Mouse (Mus musculus): ENCODE results near the gene Tff1. TPM values are rescaled to one million over a fixed set of nuclear protein-coding genes. Genes with fewer than 3 reads are reported as not detected.
A peak's percentile ranks its signal among the peaks of the same experiment; 100 is the strongest.

The Tff1 gene
- total and polyA plus RNA-seq, 3 experiments = not detected

DNA sequence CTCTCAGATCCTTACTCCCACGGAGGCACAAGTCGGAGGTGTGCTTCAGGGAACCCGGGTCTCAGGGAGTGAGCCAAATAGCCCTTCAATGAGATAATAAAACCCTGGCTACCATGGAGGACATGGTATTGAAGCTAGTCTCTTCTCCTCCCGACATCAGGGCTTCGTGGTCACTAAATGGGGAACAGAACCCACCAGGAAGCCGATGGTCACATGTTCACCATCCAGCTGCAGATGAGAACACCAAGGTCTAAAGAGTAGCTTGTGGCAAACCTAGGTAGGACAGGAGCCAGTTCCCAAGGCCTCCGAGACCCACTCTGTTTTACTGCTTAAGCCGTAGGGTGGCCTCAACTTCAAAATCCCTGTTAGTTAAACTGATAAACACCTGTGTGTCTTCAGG lies 43.6 kb upstream of the Tff1 start:
- H3K36me3 ChIP-seq (ENCODE audit: control insufficient read depth in 1 of 2, insufficient read depth in 2 of 2, low read length in 2 of 2) = peaks cover 0 to 14% of the 10 kb centered on the region in 2 experiments; a peak in 2 of 4 replicates
- peak overlapping the region; percentile 86 for H3K27ac ChIP-seq (ENCODE audit: control insufficient read depth, low read depth, low read length)
- H3K4me1 ChIP-seq (ENCODE audit: control insufficient read depth in 1 of 2, insufficient read depth in 2 of 2, low read length in 2 of 2) = peaks cover 10 to 32% of the 10 kb centered on the region in 2 experiments
- TF ChIP-seq MAX (IDR thresholded peaks at IDR 0.05; ENCODE audit: low read length) = 0 out of 2 replicates have a peak, but pooled peaks have one; percentile 24
- TF ChIP-seq TBP (IDR thresholded peaks at IDR 0.05; ENCODE audit: low read depth, low read length) = no peak
- TF ChIP-seq USF1 (IDR thresholded peaks at IDR 0.05; ENCODE audit: low read depth, low read length) = peak; percentile 69; the same call in 1 of the 2 replicates
- H3K9me3 ChIP-seq (replicated peaks; ENCODE audit: insufficient read depth, low read length) = no peaks in the 10 kb centered on the region
- peaks cover 9% of the 10 kb centered on the region for H3K79me2 ChIP-seq (ENCODE audit: control insufficient read depth, insufficient read depth, low read length, poor library complexity)
- peak overlapping the region; percentile 83 for H3K9ac ChIP-seq (ENCODE audit: control insufficient read depth, low read depth, low read length, poor library complexity, severe bottlenecking)
- peak; percentile 45 for DNase-seq (ENCODE audit: low read depth, low spot score)
- H3K27me3 ChIP-seq (ENCODE audit: control insufficient read depth in 1 of 2, insufficient read depth in 2 of 2, low read length in 2 of 2) = no peaks in the 10 kb centered on the region
- peak overlapping the region; percentile 53 to 59 for H3K4me3 ChIP-seq (ENCODE audit: control insufficient read depth in 1 of 2, insufficient read depth in 1 of 2, low read depth in 2 of 2, low read length in 2 of 2)

GRCm38 (mm10) chr17:31207771-31208334 lies 42.8 kb upstream of the Tff1 start, which contains the start of gene Ubash3a:
Ubash3a (plus strand) TSS chr17:31207873.
- H3K9ac ChIP-seq (ENCODE audit: control insufficient read depth, low read depth, low read length, poor library complexity, severe bottlenecking) = peak within 1 kb of the TSS; percentile 83
- no peak; the same call in 1 of the 2 replicates for TF ChIP-seq SIN3A (IDR thresholded peaks at IDR 0.05; ENCODE audit: low read length)
- no peak for TF ChIP-seq CHD1 (IDR thresholded peaks at IDR 0.05; ENCODE audit: low read depth, low read length)
- TF ChIP-seq MEF2A (IDR thresholded peaks at IDR 0.05; ENCODE audit: extremely low read depth, insufficient replicate concordance, low read depth, low read length, poor library complexity, severe bottlenecking) = no peak
- TF ChIP-seq ETS1 (IDR thresholded peaks at IDR 0.05; ENCODE audit: low read depth, low read length) = no peak; the same call in 1 of the 2 replicates
- no peak for TF ChIP-seq JUND (IDR thresholded peaks at IDR 0.05; ENCODE audit: low read depth, low read length)
- TF ChIP-seq KAT2A (conservative IDR thresholded peaks at IDR 0.05; ENCODE audit: low read depth, low read length) = no peak
- no peak for TF ChIP-seq POLR2AphosphoS2 (IDR thresholded peaks at IDR 0.05; ENCODE audit: low read length)
- no peak for TF ChIP-seq ZKSCAN1 (IDR thresholded peaks at IDR 0.05; ENCODE audit: low read depth, low read length)
- peak; percentile 50; the same call in 1 of the 2 replicates for TF ChIP-seq NRF1 (IDR thresholded peaks at IDR 0.05; ENCODE audit: insufficient read depth, low read depth, low read length, poor library complexity, severe bottlenecking)
- no peak for TF ChIP-seq ZC3H11A (IDR thresholded peaks at IDR 0.05; ENCODE audit: low read depth, low read length)
- no peak for TF ChIP-seq CTCF (IDR thresholded peaks at IDR 0.05 in 2 of 3, conservative IDR thresholded peaks at IDR 0.05 in 1 of 3; ENCODE audit: control insufficient read depth in 1 of 3, insufficient read depth in 1 of 3, low read depth in 2 of 3, low read length in 3 of 3, poor library complexity in 1 of 3, severe bottlenecking in 1 of 3)
- TF ChIP-seq NELFE (IDR thresholded peaks at IDR 0.05; ENCODE audit: low read depth, low read length) = peak; percentile 48
- peak; percentile 18; the same call in 1 of the 2 replicates for TF ChIP-seq BHLHE40 (IDR thresholded peaks at IDR 0.05; ENCODE audit: borderline replicate concordance, low read depth, low read length)
- TF ChIP-seq TAL1 (IDR thresholded peaks at IDR 0.05; ENCODE audit: low read length) = peak; percentile 67
- TF ChIP-seq TCF12 (IDR thresholded peaks at IDR 0.05; ENCODE audit: low read depth, low read length) = peak; percentile 56
- TF ChIP-seq ELF1 (IDR thresholded peaks at IDR 0.05; ENCODE audit: low read depth, low read length) = no peak; the same call in 1 of the 2 replicates
- 0 out of 2 replicates have a peak, but pooled peaks have one; percentile 53 for TF ChIP-seq TBP (IDR thresholded peaks at IDR 0.05; ENCODE audit: low read depth, low read length)
- TF ChIP-seq POLR2A (IDR thresholded peaks at IDR 0.05; ENCODE audit: control insufficient read depth in 1 of 2, insufficient read depth in 1 of 2, low read depth in 1 of 2, low read length in 2 of 2, poor library complexity in 1 of 2) = peak in 1 of 2 experiments; percentile 73; a peak in 3 of 4 replicates
- TF ChIP-seq MXI1 (IDR thresholded peaks at IDR 0.05; ENCODE audit: low read depth, low read length) = peak; percentile 68
- TF ChIP-seq POLR2AphosphoS5 (IDR thresholded peaks at IDR 0.05; ENCODE audit: borderline replicate concordance, low read depth, low read length) = no peak
- TF ChIP-seq USF1 (IDR thresholded peaks at IDR 0.05; ENCODE audit: low read depth, low read length) = peak; percentile 27; the same call in 1 of the 2 replicates
- TF ChIP-seq ZMIZ1 (IDR thresholded peaks at IDR 0.05; ENCODE audit: low read depth, low read length) = 0 out of 2 replicates have a peak, but pooled peaks have one; percentile 47
- TF ChIP-seq MAZ (IDR thresholded peaks at IDR 0.05; ENCODE audit: low read depth, low read length) = no peak
- peak; percentile 74 for TF ChIP-seq MAX (IDR thresholded peaks at IDR 0.05; ENCODE audit: low read length)
- TF ChIP-seq CHD2 (IDR thresholded peaks at IDR 0.05; ENCODE audit: low read length) = no peak
- TF ChIP-seq GABPA (IDR thresholded peaks at IDR 0.05; ENCODE audit: low read depth, low read length) = no peak
- no peak for TF ChIP-seq MYB (IDR thresholded peaks at IDR 0.05; ENCODE audit: low read depth, low read length)
- no peak for TF ChIP-seq UBTF (IDR thresholded peaks at IDR 0.05; ENCODE audit: borderline replicate concordance, insufficient read depth, low read depth, low read length)
- no peak for TF ChIP-seq SMC3 (IDR thresholded peaks at IDR 0.05; ENCODE audit: low read depth, low read length)
- peak in 1 of 2 experiments; percentile 43; a peak in 2 of 4 replicates for TF ChIP-seq EP300 (IDR thresholded peaks at IDR 0.05; ENCODE audit: low read depth in 1 of 2, low read length in 2 of 2)

More at GRCm38 (mm10) chr17:31207771-31208334, 42.8 kb upstream of the Tff1 start, which contains the start of gene Ubash3a:
- peaks cover 9% of the 10 kb centered on the region for H3K79me2 ChIP-seq (ENCODE audit: control insufficient read depth, insufficient read depth, low read length, poor library complexity)
- DNase-seq (ENCODE audit: low read depth, low spot score) = peak; percentile 78
- peak within 1 kb of the TSS; percentile 53 to 59 for H3K4me3 ChIP-seq (ENCODE audit: control insufficient read depth in 1 of 2, insufficient read depth in 1 of 2, low read depth in 2 of 2, low read length in 2 of 2)
- H3K9me3 ChIP-seq (replicated peaks; ENCODE audit: insufficient read depth, low read length) = no peaks in the 10 kb centered on the region
- peaks cover 10 to 32% of the 10 kb centered on the region in 2 experiments for H3K4me1 ChIP-seq (ENCODE audit: control insufficient read depth in 1 of 2, insufficient read depth in 2 of 2, low read length in 2 of 2)
- H3K27me3 ChIP-seq (ENCODE audit: control insufficient read depth in 1 of 2, insufficient read depth in 2 of 2, low read length in 2 of 2) = no peaks in the 10 kb centered on the region
- H3K27ac ChIP-seq (ENCODE audit: control insufficient read depth, low read depth, low read length) = peak within 1 kb of the TSS; percentile 86
- peaks cover 0 to 14% of the 10 kb centered on the region in 2 experiments; a peak in 2 of 4 replicates for H3K36me3 ChIP-seq (ENCODE audit: control insufficient read depth in 1 of 2, insufficient read depth in 2 of 2, low read length in 2 of 2)
